ENCODE assay signal across 19 mouse cellular contexts in genomic region chr1:43426993-43427535, GRCm38 (mm10). TPM values are rescaled to one million over a fixed set of nuclear protein-coding genes. Genes with fewer than 3 reads are reported as not detected.
DNase-seq lines count a peak whose midpoint lies in the region; ATAC-seq lines count a peak whose summit lies in the region.
"Had no signal": no experiment of that assay in that cellular context is flagged by ENCODE, and none has a peak within 500 bp of the region (broad histone marks: within the 10 kb centered on the region; RNA-seq: fewer than 3 reads in every experiment).

No protein-coding gene starts in this region.

- H3K27ac ChIP-seq in forebrain, embryonic 14.5 days (ENCODE audit: low read depth, low read length) = no peak overlapping the region
- no peak overlapping the region for H3K27ac ChIP-seq in forebrain, embryonic 12.5 days
- peak overlapping the region; percentile 65; the same call in 1 of the 2 replicates for H3K27ac ChIP-seq in heart, embryonic 10.5 days
- H3K27ac ChIP-seq in heart, embryonic 16.5 days (ENCODE audit: low read length) = peak overlapping the region; percentile 80
- H3K27ac ChIP-seq: hindbrain, embryonic 13.5 days; limb, embryonic 12.5 days; midbrain, embryonic 10.5 days; stomach, embryonic 15.5 days had no signal

- intact Hi-C loops in heart, postnatal 36 days (cut with DNase I) = loop anchor here (2.0 to 5.0 kb wide), 2 partner anchors 18 to 125 kb away; partner anchors contain the start of gene Nck2

- H3K9me3 ChIP-seq in forebrain, embryonic 14.5 days (replicated peaks; ENCODE audit: control insufficient read depth, low read length) = no peaks in the 10 kb centered on the region
- no peaks in the 10 kb centered on the region for H3K9me3 ChIP-seq in forebrain, embryonic 12.5 days
- H3K9me3 ChIP-seq in heart, embryonic 10.5 days = no peaks in the 10 kb centered on the region
- H3K9me3 ChIP-seq in heart, embryonic 16.5 days (replicated peaks; ENCODE audit: control insufficient read depth, low read length) = no peaks in the 10 kb centered on the region
- H3K9me3 ChIP-seq: hindbrain, embryonic 13.5 days; limb, embryonic 12.5 days; midbrain, embryonic 10.5 days; stomach, embryonic 15.5 days had no signal

- peak; percentile 20; the same call in 1 of the 2 replicates for ATAC-seq in forebrain, embryonic 14.5 days
- ATAC-seq in forebrain, embryonic 12.5 days (ENCODE audit: low FRiP score) = no peak
- ATAC-seq in heart, embryonic 16.5 days (replicated peaks; ENCODE audit: extremely low read depth, insufficient read depth, low FRiP score) = no peak; the same call in 1 of the 2 replicates
- ATAC-seq: CD4-positive, CD25-positive, alpha-beta regulatory T cell, adult 4 months; liver, postnatal 0 days; midbrain, embryonic 16.5 days had no signal

- no peaks in the 10 kb centered on the region for H3K27me3 ChIP-seq in forebrain, embryonic 14.5 days (replicated peaks; ENCODE audit: control insufficient read depth, insufficient read depth, low read length)
- H3K27me3 ChIP-seq in forebrain, embryonic 12.5 days = no peaks in the 10 kb centered on the region
- H3K27me3 ChIP-seq in heart, embryonic 10.5 days (ENCODE audit: insufficient read depth, poor library complexity, severe bottlenecking) = no peaks in the 10 kb centered on the region
- H3K27me3 ChIP-seq in heart, embryonic 16.5 days (ENCODE audit: control insufficient read depth, insufficient read depth, low read length) = no peaks in the 10 kb centered on the region
- H3K27me3 ChIP-seq: hindbrain, embryonic 13.5 days; limb, embryonic 12.5 days; stomach, embryonic 15.5 days had no signal

- peak; percentile 14 for DNase-seq in forebrain, embryonic 14.5 days (ENCODE audit: low spot score)
- DNase-seq in heart, embryonic 10.5 days (ENCODE audit: low spot score) = peak; percentile 63
- DNase-seq in heart, postnatal 4 days = no peak
- no peak for DNase-seq in heart, postnatal 36 days
- DNase-seq in lung, postnatal 36 days = no peak
- DNase-seq: adrenal gland, postnatal 25 days; cerebellum, adult 9-10 months; kidney, adult 18-20 months; liver, postnatal 0 days; thymus, postnatal 25 days had no signal

- H3K4me2 ChIP-seq in forebrain, embryonic 14.5 days (ENCODE audit: low read length) = no peak overlapping the region
- no peak overlapping the region for H3K4me2 ChIP-seq in forebrain, embryonic 12.5 days
- peak overlapping the region; percentile 57; the same call in 1 of the 2 replicates for H3K4me2 ChIP-seq in heart, embryonic 16.5 days (ENCODE audit: low read depth, low read length)
- H3K4me2 ChIP-seq: hindbrain, embryonic 13.5 days; limb, embryonic 12.5 days; liver, embryonic 11.5 days; stomach, embryonic 15.5 days had no signal

- no peak overlapping the region for H3K9ac ChIP-seq in forebrain, embryonic 14.5 days (ENCODE audit: low read length)
- H3K9ac ChIP-seq in forebrain, embryonic 12.5 days = no peak overlapping the region
- no peak overlapping the region for H3K9ac ChIP-seq in heart, embryonic 16.5 days (ENCODE audit: low read length)
- H3K9ac ChIP-seq: hindbrain, embryonic 13.5 days; limb, embryonic 12.5 days; liver, postnatal 0 days; stomach, embryonic 15.5 days had no signal

- H3K4me1 ChIP-seq in forebrain, embryonic 14.5 days (ENCODE audit: control insufficient read depth, insufficient read depth, low read length) = no peaks in the 10 kb centered on the region
- no peaks in the 10 kb centered on the region for H3K4me1 ChIP-seq in forebrain, embryonic 12.5 days
- peaks cover 12% of the 10 kb centered on the region for H3K4me1 ChIP-seq in heart, embryonic 10.5 days
- H3K4me1 ChIP-seq in heart, embryonic 16.5 days (ENCODE audit: control insufficient read depth, insufficient read depth, low read length) = peaks cover 9% of the 10 kb centered on the region
- H3K4me1 ChIP-seq: midbrain, embryonic 10.5 days; stomach, embryonic 15.5 days had no signal

- no peaks in the 10 kb centered on the region for H3K36me3 ChIP-seq in forebrain, embryonic 14.5 days (ENCODE audit: control insufficient read depth, insufficient read depth, low read length)
- H3K36me3 ChIP-seq in forebrain, embryonic 12.5 days (replicated peaks) = no peaks in the 10 kb centered on the region
- H3K36me3 ChIP-seq in heart, embryonic 10.5 days = no peaks in the 10 kb centered on the region
- no peaks in the 10 kb centered on the region for H3K36me3 ChIP-seq in heart, embryonic 16.5 days (ENCODE audit: control insufficient read depth, insufficient read depth)
- H3K36me3 ChIP-seq: hindbrain, embryonic 13.5 days; limb, embryonic 12.5 days; midbrain, embryonic 10.5 days; stomach, embryonic 15.5 days had no signal

- no peak overlapping the region for H3K4me3 ChIP-seq in forebrain, embryonic 14.5 days (ENCODE audit: low read depth, low read length)
- no peak overlapping the region for H3K4me3 ChIP-seq in forebrain, embryonic 12.5 days (replicated peaks)
- no peak overlapping the region for H3K4me3 ChIP-seq in heart, embryonic 10.5 days
- 0 out of 2 replicates have a peak overlapping the region, but pooled peaks have one; percentile 4 for H3K4me3 ChIP-seq in heart, embryonic 16.5 days (ENCODE audit: low read length)
- H3K4me3 ChIP-seq: hindbrain, embryonic 13.5 days; limb, embryonic 12.5 days; midbrain, embryonic 10.5 days; stomach, embryonic 15.5 days had no signal

- 75% methylated on average over 6 of the region's 6 CpGs for WGBS in forebrain, embryonic 14.5 days
- WGBS in forebrain, embryonic 12.5 days = 84% methylated on average over 6 of the region's 6 CpGs
- 62% methylated on average over 6 of the region's 6 CpGs for WGBS in heart, embryonic 10.5 days
- 45% methylated on average over 6 of the region's 6 CpGs for WGBS in heart, embryonic 16.5 days

RNA-seq across cellular contexts. Expression of gene Nck2, which starts 17.3 kb away (rescaled TPM):
- 37.4 and 44.5 TPM in 2 replicates for polyA plus RNA-seq in forebrain, embryonic 14.5 days (2014; fragmentation: Nextera tagmentation; extraction: Ambion mirVana)
- polyA plus RNA-seq in forebrain, embryonic 12.5 days (2016; fragmentation: Nextera tagmentation; extraction: Ambion mirVana) = 40.9 and 41.2 TPM in 2 replicates
- 30.4 and 37.0 TPM in 2 replicates for polyA plus RNA-seq in heart, embryonic 10.5 days (2016; fragmentation: Nextera tagmentation; extraction: Ambion mirVana)
- 10 to 100 TPM; 34.0 to 38.3 TPM for total RNA-seq in heart, postnatal 4 days (2021)
- 27.6 and 31.2 TPM in 2 replicates for polyA plus RNA-seq in heart, embryonic 16.5 days (2015; fragmentation: Nextera tagmentation; extraction: Ambion mirVana)
- total RNA-seq in heart, postnatal 36 days (2021) = 10 to 100 TPM; 13.6 to 15.3 TPM

Comparison
In these comparisons a context has a peak if more than half of its experiments do, and no peak if none do; other contexts are left out.
1. DNase-seq: peak in forebrain, embryonic 14.5 days (single experiment) and heart, embryonic 10.5 days (single experiment); none in heart, postnatal 4 days (single experiment), heart, postnatal 36 days (0 of 2) and lung, postnatal 36 days (single experiment).
2. H3K27ac ChIP-seq: peak in heart, embryonic 10.5 days (single experiment) and heart, embryonic 16.5 days (single experiment); none in forebrain, embryonic 14.5 days (single experiment) and forebrain, embryonic 12.5 days (single experiment).